Mouse (Mus musculus) mature B cell (primary cell): Measurements from ENCODE around the gene Grk5.

ENCODE experiments used
- in situ Hi-C: fragments of 300-500 bp; cut with MboI; formaldehyde crosslinking; loops from 2 replicates; pipeline ENCODE4 v1.14.3; 2019

Gene Grk5

DNA sequence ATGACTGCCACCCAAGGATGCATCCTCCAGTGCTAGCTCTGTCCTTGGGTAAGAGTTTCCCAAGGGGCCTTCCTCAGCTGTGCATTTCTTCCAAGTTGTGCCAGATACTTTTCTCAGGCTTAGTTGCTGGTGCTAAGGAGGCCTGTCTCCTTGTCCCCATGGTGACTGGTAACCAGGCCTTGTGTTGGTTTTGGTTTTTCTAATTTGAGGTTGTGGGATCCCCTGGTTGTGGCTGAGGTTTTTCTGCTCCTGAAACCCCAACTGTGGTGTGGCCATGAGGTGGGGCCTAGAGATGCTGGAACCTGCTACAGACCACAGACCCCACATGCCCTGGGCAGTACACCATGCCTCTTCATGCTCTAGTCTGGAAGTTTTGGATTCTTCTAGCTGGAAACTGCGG lies 90.0 kb downstream of the Grk5 start:
- in situ Hi-C loops = no loop called here

- in situ Hi-C loops = no loop called here
These were observed 91.8 kb downstream of the Grk5 start for GRCm38 (mm10) chr19:60981391-60981790.

DNA sequence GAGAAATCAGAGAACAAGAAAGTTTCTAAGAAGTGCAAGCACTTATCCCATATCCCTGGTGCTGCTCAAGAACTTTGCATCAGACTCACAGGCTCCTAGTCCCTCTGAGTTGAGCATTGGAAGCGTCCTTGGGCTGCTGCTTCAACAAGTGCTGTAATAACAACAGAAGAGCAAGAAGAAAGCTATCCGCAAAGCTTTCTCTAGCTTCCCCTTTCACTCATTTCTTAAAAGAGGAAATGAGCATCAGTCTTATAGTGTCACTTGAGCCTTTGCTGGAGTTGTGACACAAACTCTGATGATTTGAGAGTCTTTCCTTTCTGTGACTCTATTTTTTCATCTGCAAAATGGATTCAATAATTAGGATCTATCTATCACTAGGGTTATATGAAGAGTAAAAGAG lies 92.3 kb downstream of the Grk5 start:
- in situ Hi-C loops = no loop called here

DNA sequence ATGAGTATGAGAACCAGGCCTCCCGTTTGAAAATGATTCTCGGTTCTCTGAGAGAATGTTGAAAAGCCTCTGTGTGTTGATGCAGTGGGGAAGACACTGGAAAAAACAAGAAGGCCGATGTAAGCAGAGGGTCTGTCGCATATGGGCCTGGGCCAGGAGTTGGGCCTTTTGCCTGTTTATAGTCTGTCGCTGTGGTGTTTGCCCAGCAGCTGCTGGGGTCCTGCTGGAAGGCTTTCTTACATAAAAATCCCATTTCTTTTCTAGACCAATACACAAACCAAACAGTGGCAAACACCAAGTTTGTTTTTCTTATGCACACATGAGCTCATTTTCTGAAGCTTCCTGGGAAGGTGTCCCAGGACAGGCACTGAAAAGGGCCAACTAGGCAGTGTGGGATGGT lies 100.2 kb downstream of the Grk5 start:
- in situ Hi-C loops = no loop called here

DNA sequence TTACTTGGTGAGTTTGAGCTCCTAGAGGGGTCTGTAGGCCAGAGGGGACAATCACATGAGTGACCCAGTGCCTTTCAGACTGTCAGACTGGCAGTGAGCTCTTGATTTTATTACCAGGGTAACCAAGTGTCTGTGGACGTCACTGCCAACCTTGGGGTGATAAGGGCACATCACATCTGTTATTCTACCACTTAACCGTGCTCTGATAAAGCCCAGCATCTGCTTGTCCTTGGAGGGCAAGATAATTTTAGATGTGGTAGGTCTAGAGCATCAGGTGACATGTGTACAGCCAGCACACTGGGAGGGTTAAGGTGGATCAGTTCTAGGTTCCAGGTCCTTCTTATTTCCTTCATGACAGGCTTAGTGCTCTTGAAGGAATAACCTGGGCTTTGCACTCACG lies 104.7 kb downstream of the Grk5 start:
- in situ Hi-C loops = no loop called here

- in situ Hi-C loops = no loop called here
These were observed 105.3 kb downstream of the Grk5 start for GRCm38 (mm10) chr19:60994845-60995244.

- in situ Hi-C loops = no loop called here
These were observed 108.2 kb downstream of the Grk5 start for GRCm38 (mm10) chr19:60997784-60998183.

- in situ Hi-C loops = no loop called here
These were observed 110.1 kb downstream of the Grk5 start for GRCm38 (mm10) chr19:60999652-61000051.

DNA sequence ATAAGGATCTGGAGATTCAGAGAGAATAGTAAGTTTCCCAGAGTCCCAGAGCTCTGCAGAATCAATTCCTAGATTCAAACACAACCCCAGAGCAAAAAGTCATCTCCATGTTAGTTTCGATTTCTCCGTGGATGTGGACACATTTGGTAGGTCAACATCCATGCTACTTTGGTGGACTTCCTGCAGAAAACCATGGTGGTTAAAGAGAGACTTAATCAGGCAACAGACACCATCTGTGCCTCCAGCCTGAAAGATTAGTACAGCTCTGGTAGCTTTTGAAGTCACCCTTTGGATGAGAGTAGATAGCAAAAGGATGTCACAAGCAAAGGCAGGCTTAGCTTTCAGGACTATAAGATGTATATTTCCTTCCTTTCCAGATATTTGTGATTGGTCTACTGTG lies 111.4 kb downstream of the Grk5 start:
- in situ Hi-C loops = no loop called here

GRCm38 (mm10) chr19:61009266-61009665 lies 119.7 kb downstream of the Grk5 start:
- in situ Hi-C loops = no loop called here

- in situ Hi-C loops = no loop called here
These were observed 128.1 kb downstream of the Grk5 start for GRCm38 (mm10) chr19:61017477-61018266.

DNA sequence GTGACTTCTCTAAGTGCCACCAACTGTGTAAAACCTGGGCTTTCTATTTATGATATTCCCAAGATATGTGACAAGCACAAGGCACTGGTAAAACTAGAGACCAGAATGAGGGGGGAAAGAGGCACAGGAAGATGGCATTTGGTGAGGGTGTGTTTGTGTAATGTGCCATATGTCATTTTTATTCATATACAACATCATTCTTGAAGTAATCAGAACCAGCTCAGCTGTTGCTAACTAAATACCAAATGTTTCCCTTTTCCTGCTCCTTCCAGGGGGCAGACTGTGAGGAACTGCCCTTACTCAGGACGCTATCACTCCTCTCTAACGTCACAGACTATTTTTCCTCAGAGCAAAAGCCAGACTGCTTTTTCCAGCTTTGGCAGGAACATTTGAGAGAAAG lies 132.0 kb downstream of the Grk5 start:
- in situ Hi-C loops = no loop called here

- in situ Hi-C loops = no loop called here
These were observed 132.5 kb downstream of the Grk5 start for GRCm38 (mm10) chr19:61021939-61022566.

DNA sequence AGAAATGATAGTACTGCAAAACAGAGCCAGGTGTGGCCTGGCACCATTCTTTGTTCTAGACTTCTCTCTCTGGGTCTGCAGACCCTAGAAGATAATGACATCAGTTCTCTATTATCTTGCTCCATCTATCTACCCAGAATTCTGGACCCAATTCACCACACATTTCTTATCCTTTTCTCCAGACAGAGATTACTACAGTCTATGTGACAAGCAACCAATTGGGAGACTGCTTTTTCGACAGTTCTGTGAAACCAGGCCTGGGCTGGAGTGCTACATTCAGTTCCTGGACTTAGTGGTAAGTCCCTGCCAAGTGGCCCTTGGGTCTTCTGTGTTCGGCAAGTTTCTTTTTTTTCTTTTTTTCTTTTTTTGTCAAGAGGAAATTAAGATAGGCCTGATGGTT lies 142.0 kb downstream of the Grk5 start:
- in situ Hi-C loops = no loop called here

- in situ Hi-C loops = no loop called here
These were observed 149.6 kb downstream of the Grk5 start for GRCm38 (mm10) chr19:61039151-61039550.

DNA sequence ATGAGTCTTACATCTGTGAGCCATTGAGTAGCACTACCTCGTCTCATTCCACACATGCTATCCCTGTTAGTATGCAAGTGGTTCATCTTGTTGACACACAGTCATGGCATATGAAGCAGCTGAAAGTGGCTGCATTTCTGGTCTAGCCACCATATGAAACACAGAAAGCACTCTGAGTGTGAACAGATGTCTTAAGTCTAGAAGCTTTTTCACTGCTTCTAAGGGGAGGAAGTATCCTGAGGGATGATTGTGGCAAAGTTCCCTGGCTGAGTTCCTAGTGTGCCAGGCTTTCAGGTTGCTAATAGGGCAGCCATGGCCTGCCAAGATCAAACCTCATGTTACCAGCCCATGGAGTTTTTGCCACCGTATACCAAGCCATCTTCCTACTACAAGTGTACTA lies 159.1 kb downstream of the Grk5 start:
- in situ Hi-C loops = no loop called here

DNA sequence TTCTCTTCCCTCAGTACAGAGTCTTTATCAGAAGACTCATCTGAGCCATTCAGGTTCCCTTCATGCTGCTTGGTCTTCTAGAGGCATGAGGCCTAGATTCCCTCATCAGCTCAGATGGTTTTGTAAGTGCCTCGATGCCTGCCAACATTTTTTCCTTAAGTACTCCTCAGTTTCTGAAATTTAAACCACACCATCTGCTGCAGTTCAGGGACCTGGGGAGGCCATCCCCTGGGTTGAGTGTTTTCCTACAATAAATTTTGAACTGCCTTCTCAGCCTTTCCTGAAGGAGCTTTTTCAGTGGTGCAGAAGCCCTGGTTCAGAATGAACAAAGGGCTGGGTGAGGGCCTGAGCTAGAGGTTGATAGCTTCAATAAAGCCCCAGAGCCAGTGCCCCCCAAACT lies 159.9 kb downstream of the Grk5 start:
- in situ Hi-C loops = no loop called here

- in situ Hi-C loops = no loop called here
These were observed 161.6 kb downstream of the Grk5 start for GRCm38 (mm10) chr19:61051151-61051550.

GRCm38 (mm10) chr19:61052008-61052407 lies 162.5 kb downstream of the Grk5 start:
- in situ Hi-C loops = no loop called here

GRCm38 (mm10) chr19:61052786-61053185 lies 163.2 kb downstream of the Grk5 start:
- in situ Hi-C loops = no loop called here

GRCm38 (mm10) chr19:61056783-61057410 lies 167.3 kb downstream of the Grk5 start:
- in situ Hi-C loops = no loop called here

DNA sequence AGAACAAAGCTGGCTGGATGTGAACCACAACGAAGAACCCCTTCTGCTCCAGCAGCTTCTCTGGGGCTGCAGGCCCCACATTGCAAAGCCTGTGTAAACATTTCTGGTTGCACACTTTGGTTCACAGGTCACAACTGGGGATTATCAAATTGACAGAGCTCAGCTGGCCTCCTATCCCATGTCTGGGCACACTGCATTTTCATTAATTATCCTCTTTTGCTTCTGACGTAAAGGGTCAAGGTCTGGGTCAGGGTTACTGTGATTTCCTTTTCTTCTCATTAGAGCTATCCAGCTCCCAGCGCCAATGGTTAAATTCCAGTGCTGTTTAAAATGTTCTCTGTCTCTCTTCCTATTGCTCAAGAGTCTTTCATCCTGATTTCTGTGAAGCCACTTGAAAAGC lies 168.0 kb downstream of the Grk5 start:
- in situ Hi-C loops = no loop called here

GRCm38 (mm10) chr19:61064386-61064785 lies 174.8 kb downstream of the Grk5 start:
- in situ Hi-C loops = no loop called here
